Mouse (Mus musculus) cerebellum, adult 9-10 months (tissue): ENCODE results near the gene Pcbp2.

Source experiments
- DNase-seq: peaks from one replicate; pipeline ENCODE4 v3.0.0; 2022

Pcbp2 gene

DNA sequence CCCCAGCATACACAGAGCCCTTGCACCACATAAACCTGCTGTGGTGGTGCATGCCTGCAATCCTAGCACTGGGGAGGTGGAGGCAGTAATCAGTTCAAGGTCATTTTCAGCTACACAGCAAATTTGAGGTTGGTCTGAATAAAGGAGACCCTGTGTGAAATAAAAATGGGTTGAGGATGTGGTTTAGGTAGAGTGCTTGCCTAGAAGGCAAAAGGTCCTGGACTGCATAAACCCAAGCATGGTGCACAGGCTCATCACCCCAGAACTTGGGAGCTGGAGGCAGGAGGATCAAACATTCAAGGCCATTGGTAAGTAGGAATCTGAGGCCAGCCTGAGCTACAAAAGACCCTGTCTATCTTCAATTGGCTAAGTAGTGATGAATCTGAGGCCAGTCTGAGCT lies 37.2 kb downstream of the Pcbp2 start:
- no peak for DNase-seq

DNA sequence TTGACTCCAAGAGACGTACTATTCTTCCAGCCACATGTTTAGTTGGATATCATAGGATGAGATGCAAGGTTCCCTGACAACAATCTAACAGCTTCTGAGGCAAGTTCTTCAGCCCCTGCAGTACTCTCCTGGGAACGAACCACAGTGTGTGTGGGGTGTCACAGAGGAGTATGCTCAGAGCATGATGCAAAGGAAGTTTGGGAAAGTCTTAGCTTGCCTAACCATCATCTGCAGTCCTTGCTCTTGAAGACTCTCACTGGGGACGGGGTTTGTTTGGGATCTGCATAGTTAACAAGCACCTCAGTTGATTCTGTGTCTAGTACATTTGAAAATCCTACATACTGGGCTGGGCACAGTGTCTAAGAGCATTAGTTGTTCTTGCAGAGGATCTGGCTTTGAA lies 38.0 kb downstream of the Pcbp2 start:
- DNase-seq, result peak; percentile 18

DNA sequence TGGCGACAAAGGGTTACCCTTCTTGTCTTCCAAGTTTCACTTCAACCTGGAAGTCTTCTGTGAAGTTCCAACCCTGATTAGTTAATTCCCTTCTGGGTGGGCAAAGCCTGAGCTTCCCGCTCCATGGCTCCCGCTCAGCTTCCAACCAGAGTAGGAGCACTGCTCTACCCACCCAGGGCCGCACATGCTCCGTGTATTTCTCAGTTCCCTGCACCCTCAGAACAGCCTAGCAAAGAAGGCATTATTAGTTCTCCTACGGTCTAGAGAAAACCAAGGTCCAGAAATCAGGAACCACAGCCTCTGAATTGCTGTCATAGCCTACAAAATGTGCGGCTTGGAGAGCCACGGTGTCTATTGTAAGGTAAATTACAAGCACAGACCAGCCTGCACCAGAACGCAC lies 39.8 kb downstream of the Pcbp2 start:
- DNase-seq, result peak; percentile 47

DNA sequence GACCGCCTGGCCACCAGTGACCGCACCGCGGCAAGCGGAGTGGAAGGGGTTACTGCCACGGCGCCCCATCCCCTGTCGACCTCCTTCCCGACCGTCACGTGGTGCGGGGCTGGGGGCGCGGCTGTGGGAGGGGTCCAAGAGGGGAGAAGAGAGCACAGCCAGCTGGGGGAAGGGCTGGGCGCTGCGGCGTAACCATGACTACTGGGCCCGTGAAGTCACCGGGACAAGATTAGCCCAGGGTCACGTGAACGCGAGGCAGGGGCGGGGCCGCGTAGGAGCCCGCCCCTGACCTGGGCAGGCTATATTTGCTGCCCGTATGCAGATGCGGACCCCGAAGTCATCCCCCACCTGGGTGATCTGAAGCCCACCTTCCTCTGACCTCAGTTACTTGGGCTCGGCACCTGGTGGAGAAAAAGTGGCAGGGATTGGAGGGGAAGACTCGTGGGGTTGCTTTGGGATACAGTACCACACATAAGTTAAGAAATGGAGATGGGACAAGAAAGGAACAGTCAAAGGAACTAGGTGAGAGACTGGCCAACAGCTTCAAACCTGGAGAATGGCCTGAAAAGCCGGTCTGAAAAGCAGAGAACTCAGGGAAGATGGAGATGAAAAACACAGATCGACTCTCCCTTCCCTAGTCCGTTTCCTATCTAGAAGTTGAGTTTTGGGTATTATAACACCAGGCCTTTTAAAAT lies 40.4 kb downstream of the Pcbp2 start:
- peak; percentile 78 for DNase-seq

- no peak for DNase-seq
Measured at GRCm38 (mm10) chr15:102511285-102511833, 41.0 kb downstream of the Pcbp2 start.

GRCm38 (mm10) chr15:102512010-102512409 lies 41.7 kb downstream of the Pcbp2 start:
- no peak for DNase-seq

DNA sequence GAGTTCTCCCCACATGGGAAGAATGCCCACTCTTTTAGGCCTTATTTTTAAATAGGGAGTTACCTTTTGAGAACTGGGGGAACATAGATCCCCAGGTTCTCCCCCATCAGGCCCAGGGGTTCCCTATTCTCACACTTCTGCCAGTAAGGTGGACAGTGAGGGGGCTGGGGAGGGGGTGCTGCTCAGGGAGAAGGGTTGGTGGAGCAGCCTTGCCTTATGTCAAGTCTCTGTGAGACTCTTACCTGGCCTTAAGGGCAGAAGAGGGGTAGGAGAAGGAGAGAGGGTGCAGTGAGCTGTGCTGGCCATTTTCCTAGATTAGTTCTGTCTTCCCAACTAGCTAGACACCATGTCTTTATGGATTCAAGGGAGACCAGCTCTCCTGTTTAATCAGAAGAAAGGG lies 42.1 kb downstream of the Pcbp2 start:
- no peak for DNase-seq

DNA sequence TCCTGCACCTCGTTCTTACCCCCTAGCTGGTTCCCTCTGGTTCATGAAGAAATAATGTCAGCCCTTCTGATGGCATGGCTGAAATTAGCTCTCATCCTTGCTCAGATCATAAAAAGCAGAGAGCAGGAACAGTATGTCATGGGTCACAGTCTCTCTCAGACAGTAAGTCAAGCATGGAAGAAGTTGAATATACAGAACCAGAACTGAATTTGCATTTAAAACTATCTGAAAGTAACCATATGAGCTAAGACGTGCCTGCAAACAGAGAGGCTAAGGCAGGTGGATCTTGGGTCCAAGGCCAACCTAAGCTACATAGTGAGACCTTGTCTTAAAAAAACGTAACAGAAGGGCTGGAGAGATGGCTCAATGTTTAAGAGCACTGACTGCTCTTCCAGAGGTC lies 42.7 kb downstream of the Pcbp2 start:
- no peak for DNase-seq

GRCm38 (mm10) chr15:102515261-102515660 lies 44.9 kb downstream of the Pcbp2 start:
- DNase-seq, result no peak

DNA sequence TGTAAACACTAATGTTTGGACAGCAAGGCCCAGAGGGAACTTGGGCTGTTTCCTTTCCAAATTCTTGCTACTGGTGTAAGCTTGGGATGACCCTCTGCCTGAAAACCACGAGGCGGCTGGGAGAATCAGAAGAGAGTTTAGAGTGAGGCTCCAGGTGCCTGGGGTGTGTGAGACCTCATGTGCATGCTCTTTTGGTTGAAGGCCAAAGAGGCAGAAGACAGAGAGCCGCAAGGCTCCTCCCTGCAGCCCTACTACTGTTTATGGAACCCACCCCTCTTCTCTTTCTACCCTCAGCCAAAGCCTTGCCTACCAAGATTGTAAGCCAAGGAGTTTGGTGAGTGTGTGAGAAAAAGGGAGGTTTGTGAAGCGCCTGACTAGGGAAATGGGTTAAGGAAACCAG lies 45.5 kb downstream of the Pcbp2 start:
- no peak for DNase-seq

- peak; percentile 80 for DNase-seq
Measured at GRCm38 (mm10) chr15:102516293-102516692, 46.0 kb downstream of the Pcbp2 start.

DNA sequence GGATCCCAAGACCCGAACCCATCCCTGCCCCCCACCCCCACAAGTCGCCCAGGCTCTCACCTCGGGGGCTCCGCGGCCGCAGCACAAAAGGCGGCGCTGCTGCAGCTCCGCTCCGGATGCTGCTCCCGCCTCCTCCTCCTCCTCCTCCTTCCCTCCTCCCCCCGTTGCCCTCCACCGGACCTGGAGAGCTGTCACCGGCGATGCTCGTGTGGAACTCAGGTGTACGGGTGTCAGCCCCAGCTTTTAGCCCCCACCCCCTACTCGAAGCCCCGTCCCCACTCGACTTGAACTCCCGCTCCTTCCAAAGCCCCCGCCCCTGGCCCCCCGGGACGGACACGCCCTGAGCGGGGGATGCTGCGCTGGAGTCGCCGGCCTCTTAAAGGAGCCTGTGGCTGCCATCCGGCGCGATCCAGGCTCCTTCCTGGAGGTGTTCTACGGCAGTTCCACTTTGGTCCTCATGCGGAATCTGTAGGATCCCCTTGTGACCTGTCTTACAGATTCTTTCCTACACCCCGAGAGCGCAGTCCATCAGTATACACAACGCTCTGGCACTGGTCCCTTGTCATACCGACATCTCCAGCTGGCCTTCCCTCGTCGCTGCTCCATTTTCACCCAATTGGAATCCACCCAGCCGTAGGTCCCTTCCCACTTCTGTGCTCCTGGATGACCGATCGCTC lies 46.5 kb downstream of the Pcbp2 start, which contains the start of gene Map3k12:
Gene Map3k12, minus strand, starts transcription at position 337 of the 677 bp plus-strand sequence.
- DNase-seq, result peak; percentile 90

DNA sequence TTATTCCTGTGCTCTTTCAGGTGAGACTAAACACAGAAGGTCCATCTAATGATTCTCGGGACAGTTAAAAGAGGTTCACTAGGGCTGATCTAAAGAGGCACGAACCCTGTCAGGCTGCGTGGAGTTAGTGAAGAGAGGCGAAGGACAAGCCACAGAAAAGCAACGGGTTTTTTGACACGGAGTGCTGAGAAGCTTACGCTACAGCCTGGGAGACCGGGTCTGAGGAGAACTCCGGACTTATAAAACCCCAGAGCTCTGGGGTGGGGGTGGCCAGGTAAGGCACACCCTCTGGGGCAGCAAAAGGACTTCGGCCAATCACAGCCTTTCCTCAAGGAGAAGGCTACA lies 47.3 kb downstream of the Pcbp2 start:
- no peak for DNase-seq

DNA sequence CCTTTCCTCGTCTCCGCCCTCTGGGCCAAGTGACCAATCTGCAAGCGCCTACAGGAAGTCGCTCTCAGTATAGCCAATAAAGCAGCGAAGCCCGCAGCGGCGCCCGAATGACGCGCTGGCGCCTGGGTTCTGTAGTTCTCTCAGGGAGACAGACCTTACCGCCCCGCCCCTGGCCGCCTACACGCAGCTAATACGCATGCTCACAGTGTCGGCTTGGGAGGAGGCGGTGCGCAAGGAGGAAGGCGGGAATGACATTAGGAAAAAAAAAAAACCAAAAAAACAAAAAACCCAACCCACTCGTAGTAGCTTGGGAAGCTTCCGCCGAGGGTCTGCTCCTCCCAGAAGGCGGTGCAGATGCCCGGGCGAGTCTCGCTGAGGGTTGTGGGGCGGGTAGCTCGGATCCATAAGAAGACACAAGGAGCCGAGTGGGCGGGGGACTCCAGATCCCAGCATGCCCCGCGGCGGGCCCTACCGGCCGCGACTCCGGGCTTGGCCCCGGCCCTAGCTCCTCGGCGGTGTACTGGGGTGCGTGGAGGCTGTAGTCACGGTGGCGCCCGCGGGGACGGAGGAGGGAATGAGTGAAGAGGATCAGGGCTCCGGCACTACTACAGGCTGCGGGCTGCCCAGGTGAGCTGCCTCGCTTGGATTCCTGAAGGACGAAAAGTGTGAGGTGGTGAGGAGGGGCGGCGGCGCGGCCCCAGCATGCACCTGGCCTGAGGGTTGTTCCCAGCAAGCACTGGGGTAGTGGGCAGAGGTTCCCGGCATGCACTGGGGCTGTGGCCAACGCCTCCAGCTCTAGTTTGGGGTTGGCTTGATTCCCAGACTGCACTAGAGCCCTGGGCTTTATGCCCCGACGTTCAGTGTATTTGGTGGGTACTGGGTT lies 47.9 kb downstream of the Pcbp2 start, which contains the start of gene Tarbp2:
Gene Tarbp2, plus strand, starts transcription at position 217 of the 883 bp plus-strand sequence.
- DNase-seq, result peak; percentile 100

DNA sequence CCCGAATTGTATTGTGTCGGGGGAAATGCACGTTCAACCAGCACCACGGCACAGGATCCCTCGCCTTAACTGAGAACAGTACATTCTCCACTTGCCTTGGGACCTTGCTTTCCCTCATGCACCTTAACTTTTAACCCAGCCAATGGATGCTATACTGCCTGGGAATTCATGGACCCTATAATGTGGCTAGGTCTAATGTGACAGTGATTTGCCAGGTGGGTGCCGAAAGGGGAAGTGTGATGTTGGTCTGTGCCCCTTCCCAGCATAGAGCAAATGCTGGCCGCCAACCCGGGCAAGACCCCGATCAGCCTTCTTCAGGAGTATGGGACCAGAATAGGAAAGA lies 48.5 kb downstream of the Pcbp2 start:
- DNase-seq, result no peak

DNA sequence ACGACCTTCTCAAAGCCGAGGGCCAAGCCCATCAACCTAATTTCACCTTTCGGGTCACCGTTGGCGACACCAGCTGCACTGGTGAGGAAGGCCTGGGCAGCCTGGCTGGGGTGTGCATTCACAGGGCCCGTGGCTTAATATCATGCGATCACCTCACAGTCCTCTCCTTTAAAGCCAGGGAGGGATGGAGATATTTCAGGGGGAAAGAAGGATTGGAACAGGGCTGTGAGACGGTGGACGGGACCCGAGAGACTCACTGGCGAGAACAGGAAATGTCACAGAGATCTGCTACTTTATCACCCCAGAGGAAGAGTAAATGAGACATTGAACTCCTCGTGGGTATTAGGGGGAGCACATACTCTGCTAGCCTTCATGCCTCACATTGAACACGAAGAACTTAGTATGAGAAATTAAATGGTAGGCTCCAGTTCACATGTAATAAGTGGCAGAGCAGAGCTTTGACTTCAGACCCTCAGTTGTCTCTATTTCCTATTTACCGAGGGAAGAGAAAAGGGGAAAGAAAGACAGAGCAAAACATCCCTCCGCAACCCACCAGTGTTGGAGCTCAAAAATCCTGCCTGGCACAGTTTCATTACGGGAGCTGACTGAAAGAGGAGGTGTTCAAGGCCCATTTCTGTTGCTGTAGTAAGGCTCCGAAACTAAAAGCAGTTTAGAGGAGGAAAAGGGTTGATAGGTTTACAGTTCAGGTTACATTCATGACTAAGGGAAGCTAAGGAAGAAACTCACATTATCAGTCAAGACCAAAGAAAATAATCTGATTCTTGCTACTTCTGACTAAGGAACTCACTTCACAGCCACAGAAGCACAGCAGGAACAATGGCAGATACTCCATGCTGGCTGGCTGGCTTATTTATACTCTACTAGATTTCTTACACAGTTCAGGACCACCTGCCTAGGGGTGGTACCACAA lies 49.1 kb downstream of the Pcbp2 start:
- DNase-seq, result peak; percentile 72

GRCm38 (mm10) chr15:102520416-102520815 lies 50.1 kb downstream of the Pcbp2 start:
- DNase-seq, result peak; percentile 70

- DNase-seq, result peak; percentile 51
Measured at GRCm38 (mm10) chr15:102521480-102521879, 51.1 kb downstream of the Pcbp2 start.

- peak; percentile 91 for DNase-seq
Measured at GRCm38 (mm10) chr15:102524892-102525485, 54.6 kb downstream of the Pcbp2 start, which contains the start of gene Npff. Gene Npff, minus strand, starts transcription at chr15:102524942.

- peak; percentile 31 for DNase-seq
Measured at GRCm38 (mm10) chr15:102526111-102527002, 56.0 kb downstream of the Pcbp2 start.

- no peak for DNase-seq
Measured at GRCm38 (mm10) chr15:102527936-102528335, 57.6 kb downstream of the Pcbp2 start.
